Mouse (Mus musculus): ENCODE measurements at regions not wholly inside any gene's neighbourhood (a gene's known extent, or its start where the extent isn't known, plus 50 kb on each side); places are given as distances from the start of the nearest gene placed in this dataset.

- TF ChIP-seq POLR2A (IDR thresholded peaks at IDR 0.05; ENCODE audit: borderline replicate concordance, extremely low read depth, insufficient read depth, insufficient read length, poor library complexity, severe bottlenecking) (no peak), CTCF (IDR thresholded peaks at IDR 0.05; ENCODE audit: borderline replicate concordance, extremely low read depth, insufficient read depth, insufficient read length) (no peak)
These were observed 161.2 kb downstream of the Etnk1 start for GRCm38 (mm10) chr6:143328202-143328601.

Measured in brain, embryonic 14.5 days (tissue).